Mouse (Mus musculus) stomach, postnatal 0 days (tissue): Measurements from ENCODE around the gene Brms1. TPM values are rescaled to one million over a fixed set of nuclear protein-coding genes. Genes with fewer than 3 reads are reported as not detected.

Source experiments
- ATAC-seq: fragments of 200-750 bp; cut with Nextera tagmentation; 2 replicates; pipeline ENCODE4 v1.8.0; 2017; ENCODE audit not compliant: low FRiP score, low TSS enrichment
- DNase-seq: peaks from one replicate; pipeline ENCODE4 v3.0.0-alpha.2; 2016; ENCODE audit warnings: low spot score
- H3K27ac ChIP-seq: fragments of 300-500 bp; sonication (generic); replicated peaks from 2 replicates; pipeline ENCODE4 v1.5.1; 2014; ENCODE audit warnings: mild to moderate bottlenecking, control low read depth
- H3K27me3 ChIP-seq: fragments of 300-500 bp; sonication (generic); 2 replicates; pipeline ENCODE4 v1.6.1; 2014; ENCODE audit warnings: low read length; ENCODE audit not compliant: control insufficient read depth, insufficient read depth
- H3K36me3 ChIP-seq: fragments of 300-500 bp; sonication (generic); 2 replicates; pipeline ENCODE4 v1.6.1; 2014; ENCODE audit warnings: low read length, mixed read lengths; ENCODE audit not compliant: control insufficient read depth, insufficient read depth
- H3K4me1 ChIP-seq: fragments of 300-500 bp; sonication (generic); replicated peaks from 2 replicates; pipeline ENCODE4 v1.6.1; 2014; ENCODE audit warnings: antibody characterized with exemption; ENCODE audit not compliant: control insufficient read depth, insufficient read depth
- H3K4me2 ChIP-seq: fragments of 300-500 bp; sonication (generic); replicated peaks from 2 replicates; pipeline ENCODE4 v1.6.1; 2014; ENCODE audit warnings: low read depth, mild to moderate bottlenecking, control low read depth, moderate library complexity
- H3K4me3 ChIP-seq: fragments of 300-500 bp; sonication (generic); 2 replicates; pipeline ENCODE4 v1.5.1; 2014; ENCODE audit warnings: low read depth, low read length, control low read depth
- H3K9ac ChIP-seq: fragments of 300-500 bp; sonication (generic); 2 replicates; pipeline ENCODE4 v1.6.1; 2014; ENCODE audit warnings: mild to moderate bottlenecking, low read length, control low read depth, mixed read lengths
- H3K9me3 ChIP-seq: fragments of 300-500 bp; sonication (generic); 2 replicates; pipeline ENCODE4 v1.6.1; 2016; ENCODE audit warnings: low read length; ENCODE audit not compliant: control insufficient read depth
- CTCF ChIP-seq: IDR thresholded peaks from 2 replicates; pipeline ENCODE4 v1.5.1; 2016; ENCODE audit warnings: antibody characterized with exemption, low read depth, mild to moderate bottlenecking, moderate library complexity
- EP300 ChIP-seq: optimal IDR thresholded peaks from 2 replicates; pipeline ENCODE3; 2016; ENCODE audit warnings: antibody characterized with exemption
- WGBS: fragments of 180-500 bp; shearing (Covaris S2); extraction: QIAGEN DNeasy Blood & Tissue Kit; methylation state at CpG from one replicate; pipeline ENCODE4 v1.1.7; 2014; 5-methylcytosine and 5-hydroxymethylcytosine counted together
- polyA plus RNA-seq: library from polyadenylated mRNA; unstranded; fragments of >200 nt; fragmentation: Nextera tagmentation; extraction: Ambion mirVana; gene quantifications from 2 replicates; pipeline ENCODE4 v1.2.1, GENCODE M21; 2015

Brms1 gene
- polyA plus RNA-seq, 1 experiment from 2014 or later, result 42.3 TPM

DNA sequence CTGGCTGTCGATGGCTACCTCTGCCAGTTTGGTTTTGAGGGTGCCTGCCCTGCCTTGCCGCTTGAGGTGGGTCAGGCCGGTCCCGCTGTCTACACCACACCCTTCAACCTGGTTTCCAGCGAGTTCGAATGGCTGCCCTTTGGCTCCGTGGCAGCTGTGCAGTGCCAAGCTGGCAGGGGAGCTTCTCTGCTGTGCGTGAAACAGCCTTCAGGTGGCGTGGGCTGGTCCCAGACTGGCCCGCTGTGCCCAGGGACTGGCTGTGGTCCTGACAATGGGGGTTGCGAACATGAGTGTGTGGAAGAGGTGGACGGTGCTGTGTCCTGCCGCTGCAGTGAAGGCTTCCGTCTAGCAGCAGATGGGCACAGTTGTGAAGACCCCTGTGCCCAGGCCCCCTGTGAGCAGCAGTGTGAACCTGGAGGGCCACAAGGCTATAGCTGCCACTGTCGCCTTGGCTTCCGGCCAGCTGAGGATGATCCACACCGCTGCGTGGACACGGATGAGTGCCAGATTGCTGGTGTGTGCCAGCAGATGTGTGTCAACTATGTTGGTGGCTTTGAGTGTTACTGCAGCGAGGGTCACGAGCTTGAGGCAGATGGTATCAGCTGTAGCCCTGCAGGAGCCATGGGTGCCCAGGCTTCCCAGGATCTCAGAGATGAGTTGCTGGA is 27.5 kb downstream of the Brms1 start:
- peaks cover 9% of the 10 kb centered on the region; the same call in 1 of the 2 replicates for H3K4me1 ChIP-seq
- H3K27me3 ChIP-seq, result no peaks in the 10 kb centered on the region; the same call in 1 of the 2 replicates
- H3K4me3 ChIP-seq, result peak overlapping the region; percentile 60
- DNase-seq (no peak), ATAC-seq (no peak)
- H3K9me3 ChIP-seq, result no peaks in the 10 kb centered on the region
- peak overlapping the region; percentile 68 for H3K9ac ChIP-seq
- H3K4me2 ChIP-seq, result peak overlapping the region; percentile 73
- 29% methylated on average over 21 of the region's 21 CpGs for WGBS
- H3K36me3 ChIP-seq, result no peaks in the 10 kb centered on the region
- peak overlapping the region; percentile 93 for H3K27ac ChIP-seq
- peak; percentile 23; the same call in 1 of the 2 replicates for TF ChIP-seq CTCF
- no peak for TF ChIP-seq EP300

- Histone ChIP-seq H3K27me3 (no peaks in the 10 kb centered on the region; the same call in 1 of the 2 replicates), H3K9ac (peak overlapping the region; percentile 68; the same call in 1 of the 2 replicates), H3K4me1 (peaks cover 9% of the 10 kb centered on the region; the same call in 1 of the 2 replicates), H3K36me3 (no peaks in the 10 kb centered on the region), H3K9me3 (no peaks in the 10 kb centered on the region), H3K27ac (no peak overlapping the region), H3K4me3 (peak overlapping the region; percentile 60), H3K4me2 (peak overlapping the region; percentile 73)
- DNase-seq (no peak), ATAC-seq (no peak)
- WGBS, result 84% methylated on average over 5 of the region's 5 CpGs
- no peak for TF ChIP-seq EP300
- TF ChIP-seq CTCF, result no peak
Measured at GRCm38 (mm10) chr19:5069486-5069885, 28.3 kb downstream of the Brms1 start.

DNA sequence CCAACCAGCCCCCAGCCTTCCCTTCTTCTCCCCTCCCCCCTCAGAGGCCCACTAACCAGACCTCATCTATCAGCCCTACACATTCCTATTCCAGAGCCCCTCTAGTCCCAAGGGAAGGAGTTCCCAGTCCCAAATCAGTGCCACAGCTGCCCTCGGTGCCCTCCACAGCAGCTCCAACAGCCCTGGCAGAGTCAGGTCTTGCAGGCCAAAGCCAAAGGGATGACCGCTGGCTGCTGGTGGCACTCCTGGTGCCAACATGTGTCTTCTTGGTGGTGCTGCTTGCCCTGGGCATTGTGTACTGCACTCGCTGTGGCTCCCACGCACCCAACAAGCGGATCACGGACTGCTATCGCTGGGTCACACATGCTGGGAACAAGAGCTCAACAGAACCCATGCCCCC is 28.8 kb downstream of the Brms1 start:
- WGBS, result 76% methylated on average over 7 of the region's 7 CpGs
- TF ChIP-seq EP300, result no peak
- no peak for TF ChIP-seq CTCF

GRCm38 (mm10) chr19:5071077-5071476 is 29.9 kb downstream of the Brms1 start:
- TF ChIP-seq CTCF (no peak), EP300 (no peak)
- Histone ChIP-seq H3K27ac (peak overlapping the region; percentile 81), H3K4me3 (peak overlapping the region; percentile 60), H3K27me3 (no peaks in the 10 kb centered on the region; the same call in 1 of the 2 replicates), H3K36me3 (no peaks in the 10 kb centered on the region), H3K4me1 (peaks cover 9% of the 10 kb centered on the region; the same call in 1 of the 2 replicates), H3K4me2 (peak overlapping the region; percentile 73), H3K9ac (peak overlapping the region; percentile 53), H3K9me3 (no peaks in the 10 kb centered on the region)
- 14% methylated on average over 11 of the region's 11 CpGs for WGBS
- ATAC-seq, result no peak
- no peak for DNase-seq

More for the DNA sequence above, 28.8 kb downstream of the Brms1 start:
- Histone ChIP-seq H3K36me3 (no peaks in the 10 kb centered on the region), H3K4me1 (peaks cover 9% of the 10 kb centered on the region; the same call in 1 of the 2 replicates), H3K9ac (peak overlapping the region; percentile 31; the same call in 1 of the 2 replicates), H3K27ac (no peak overlapping the region), H3K4me2 (peak overlapping the region; percentile 73), H3K4me3 (peak overlapping the region; percentile 60), H3K9me3 (no peaks in the 10 kb centered on the region), H3K27me3 (no peaks in the 10 kb centered on the region; the same call in 1 of the 2 replicates)
- ATAC-seq (no peak), DNase-seq (no peak)

- peak; percentile 84 for ATAC-seq
- 2% methylated on average over 37 of the region's 40 CpGs for WGBS
- peaks cover 9% of the 10 kb centered on the region; the same call in 1 of the 2 replicates for H3K4me1 ChIP-seq
Measured at GRCm38 (mm10) chr19:5071545-5072369, 30.6 kb downstream of the Brms1 start.

More at GRCm38 (mm10) chr19:5071545-5072369, 30.6 kb downstream of the Brms1 start:
- H3K36me3 ChIP-seq, result no peaks in the 10 kb centered on the region
- no peaks in the 10 kb centered on the region; the same call in 1 of the 2 replicates for H3K27me3 ChIP-seq
- H3K9ac ChIP-seq, result peak overlapping the region; percentile 53
- H3K9me3 ChIP-seq, result no peaks in the 10 kb centered on the region
- peak overlapping the region; percentile 81 for H3K27ac ChIP-seq
- DNase-seq, result peak; percentile 85
- no peak for TF ChIP-seq EP300
- TF ChIP-seq CTCF, result no peak
- H3K4me3 ChIP-seq, result peak overlapping the region; percentile 60
- peak overlapping the region; percentile 73 for H3K4me2 ChIP-seq
